Mouse (Mus musculus) G1E (cell line): ENCODE measurements at regions not wholly inside any gene's neighbourhood (a gene's known extent, or its start where the extent isn't known, plus 50 kb on each side); places are given as distances from the start of the nearest gene placed in this dataset.
A peak's percentile ranks its signal among the peaks of the same experiment; 100 is the strongest.

Source experiments
- CTCF ChIP-seq: IDR thresholded peaks from 2 replicates; pipeline ENCODE4 v1.5.1; 2012; ENCODE audit warnings: low read depth, low read length, inconsistent platforms, mixed read lengths
- POLR2AphosphoS5 ChIP-seq: IDR thresholded peaks from 2 replicates; pipeline ENCODE4 v1.6.1; 2012; ENCODE audit warnings: low read depth, low read length, inconsistent platforms; ENCODE audit not compliant: insufficient replicate concordance

GRCm38 (mm10) chr10:91270268-91270954, 89.3 kb upstream of the Tmpo start:
- 0 out of 2 replicates have a peak, but pooled peaks have one; percentile 22 for TF ChIP-seq CTCF
- TF ChIP-seq POLR2AphosphoS5: no peak
